Mouse (Mus musculus) neural tube, embryonic 10.5 days (tissue): ENCODE measurements around the gene Capza1.
A peak's percentile ranks its signal among the peaks of the same experiment; 100 is the strongest.

Source experiments
- DNase-seq: peaks from one replicate; pipeline ENCODE4 v3.0.0-alpha.2; 2017; ENCODE audit warnings: low spot score; ENCODE audit errors: extremely low spot score

The Capza1 gene

GRCm38 (mm10) chr3:104789312-104789605 lies 75.0 kb downstream of the Capza1 start:
- DNase-seq: no peak

GRCm38 (mm10) chr3:104788561-104789311 lies 75.6 kb downstream of the Capza1 start:
- peak; percentile 89 for DNase-seq

GRCm38 (mm10) chr3:104788075-104788474 lies 76.2 kb downstream of the Capza1 start, which contains the start of gene Rhoc:
Rhoc (plus strand) TSS chr3:104788375.
- DNase-seq: no peak

- DNase-seq: no peak
These were observed 79.0 kb downstream of the Capza1 start for GRCm38 (mm10) chr3:104785284-104785683.

- no peak for DNase-seq
These were observed 80.3 kb downstream of the Capza1 start for GRCm38 (mm10) chr3:104783971-104784500.

- DNase-seq: no peak
These were observed 82.1 kb downstream of the Capza1 start for GRCm38 (mm10) chr3:104782061-104782681.

- DNase-seq: peak; percentile 59
These were observed 82.8 kb downstream of the Capza1 start, which contains the start of gene Fam19a3 for GRCm38 (mm10) chr3:104781471-104781903. Fam19a3 (minus strand) TSS chr3:104781840.

- DNase-seq: peak; percentile 68
These were observed 83.5 kb downstream of the Capza1 start, which contains the start of gene Ppm1j for GRCm38 (mm10) chr3:104780561-104781420. Ppm1j (plus strand) TSS chr3:104781056.

- peak; percentile 71 for DNase-seq
These were observed 84.4 kb downstream of the Capza1 start for GRCm38 (mm10) chr3:104779949-104780348.

GRCm38 (mm10) chr3:104777342-104777741 lies 87.0 kb downstream of the Capza1 start:
- peak; percentile 59 for DNase-seq

- no peak for DNase-seq
These were observed 91.0 kb downstream of the Capza1 start for GRCm38 (mm10) chr3:104773301-104773700.
